Mouse (Mus musculus) heart, adult 9 months (tissue): ENCODE measurements around the gene Mcoln1.

Experiments used
- DNase-seq, 2 experiments: peaks; one replicate each; pipeline ENCODE4 v3.0.0; 2022; ENCODE audit warnings: low spot score in 2 of 2

Gene Mcoln1

GRCm38 (mm10) chr8:3498583-3498982, 1.7 kb upstream of the Mcoln1 start:
- DNase-seq, result no peak

DNA sequence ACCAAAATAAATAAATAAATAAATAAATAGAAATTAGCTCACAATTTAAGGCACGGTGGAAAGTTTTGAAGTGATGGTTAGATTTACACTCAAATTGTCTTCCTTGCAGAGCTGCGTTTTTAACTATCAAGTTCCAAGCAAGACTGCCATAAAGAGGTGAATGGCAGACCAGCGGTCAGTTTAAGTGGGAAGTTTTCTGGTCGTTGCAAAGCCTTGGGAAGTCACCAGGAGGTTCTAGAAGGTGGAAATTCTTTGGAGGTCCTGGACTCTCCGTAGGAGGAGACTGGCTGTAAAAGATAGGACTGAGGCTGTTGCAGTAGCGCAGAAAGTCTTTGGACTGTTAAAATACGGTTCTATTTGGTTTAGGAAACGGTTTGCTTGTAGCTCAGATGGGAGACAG, 506 bp upstream of the Mcoln1 start:
- no peak for DNase-seq

GRCm38 (mm10) chr8:3502217-3502616, 2.0 kb downstream of the Mcoln1 start:
- DNase-seq, result no peak

- DNase-seq, result no peak
Measured at GRCm38 (mm10) chr8:3507979-3508754, 7.9 kb downstream of the Mcoln1 start.

DNA sequence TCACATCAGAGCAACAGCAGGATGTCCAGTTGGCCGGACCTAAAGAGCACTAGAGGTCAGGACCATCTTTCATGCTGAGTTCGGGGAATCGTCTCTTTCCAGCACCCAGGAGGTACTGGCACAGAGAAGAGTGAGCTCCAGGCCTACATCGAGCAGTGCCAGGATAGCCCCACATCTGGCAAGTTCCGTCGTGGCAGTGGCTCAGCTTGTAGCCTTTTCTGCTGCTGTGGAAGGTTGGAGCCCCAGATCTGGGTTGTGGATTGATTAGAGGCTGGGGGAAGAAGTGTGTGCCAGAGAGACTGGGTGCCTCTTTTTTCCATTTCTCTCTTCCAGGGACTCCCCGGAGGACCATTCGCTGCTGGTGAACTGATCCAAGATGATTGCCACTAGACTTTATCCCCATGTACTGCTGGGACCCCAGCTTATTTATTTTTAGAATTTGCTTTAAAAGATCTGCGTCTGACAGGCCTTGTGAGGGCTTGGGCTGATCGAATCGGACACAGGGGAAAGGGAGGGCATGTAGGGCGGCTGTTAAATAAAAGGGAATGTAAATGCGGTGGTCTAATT, 14.5 kb downstream of the Mcoln1 start:
- DNase-seq, result no peak

GRCm38 (mm10) chr8:3515260-3515671, 15.0 kb downstream of the Mcoln1 start, which contains the start of gene Pnpla6:
Gene Pnpla6, plus strand, starts transcription at chr8:3515384.
- DNase-seq, result peak; percentile 85 to 89

GRCm38 (mm10) chr8:3515771-3516417, 15.6 kb downstream of the Mcoln1 start:
- peak; percentile 48 to 54 for DNase-seq

GRCm38 (mm10) chr8:3516450-3517116, 16.3 kb downstream of the Mcoln1 start:
- peak; percentile 92 to 94 for DNase-seq

- DNase-seq, result peak in 1 of 2 experiments; percentile 46
Measured at GRCm38 (mm10) chr8:3517117-3517495, 16.8 kb downstream of the Mcoln1 start.

- DNase-seq, result no peak
Measured at GRCm38 (mm10) chr8:3522007-3522697, 21.9 kb downstream of the Mcoln1 start.

DNA sequence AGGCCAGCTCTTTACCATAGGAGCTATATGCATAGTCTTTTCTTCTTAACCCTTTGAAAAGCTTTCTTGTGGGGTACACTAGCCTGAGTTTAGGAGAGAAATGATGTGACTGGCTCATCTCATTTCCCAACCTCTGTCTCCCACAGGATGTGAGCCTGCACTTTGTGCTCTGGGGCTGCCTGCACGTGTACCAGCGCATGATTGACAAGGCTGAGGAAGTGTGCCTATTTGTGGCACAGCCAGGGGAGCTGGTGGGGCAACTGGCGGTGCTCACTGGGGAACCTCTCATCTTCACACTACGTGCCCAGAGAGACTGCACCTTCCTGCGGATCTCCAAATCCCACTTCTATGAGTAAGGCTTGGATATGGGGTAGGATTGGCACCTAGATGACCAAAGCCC, 30.6 kb downstream of the Mcoln1 start:
- DNase-seq, result no peak

DNA sequence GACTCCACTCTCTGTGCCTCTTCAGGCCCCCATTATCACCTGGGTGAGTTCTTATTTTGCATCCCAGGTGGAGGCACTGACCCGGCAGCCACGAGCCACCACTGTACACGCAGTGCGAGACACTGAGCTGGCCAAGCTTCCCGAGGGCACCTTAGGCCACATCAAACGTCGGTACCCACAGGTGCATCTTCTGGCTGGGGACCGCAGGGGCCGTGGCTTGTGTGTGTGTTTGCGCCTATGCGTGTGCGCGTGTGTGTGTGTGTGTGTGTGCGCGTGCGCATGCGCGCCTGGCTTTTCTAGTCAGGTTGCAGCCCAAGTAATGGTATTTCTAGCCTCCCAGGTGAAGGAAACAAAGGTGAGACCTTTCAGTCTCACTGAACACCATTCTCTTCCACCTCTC, 31.7 kb downstream of the Mcoln1 start:
- DNase-seq, result no peak

GRCm38 (mm10) chr8:3536053-3536841, 36.0 kb downstream of the Mcoln1 start:
- DNase-seq, result no peak

GRCm38 (mm10) chr8:3536940-3537339, 36.7 kb downstream of the Mcoln1 start:
- DNase-seq, result no peak

DNA sequence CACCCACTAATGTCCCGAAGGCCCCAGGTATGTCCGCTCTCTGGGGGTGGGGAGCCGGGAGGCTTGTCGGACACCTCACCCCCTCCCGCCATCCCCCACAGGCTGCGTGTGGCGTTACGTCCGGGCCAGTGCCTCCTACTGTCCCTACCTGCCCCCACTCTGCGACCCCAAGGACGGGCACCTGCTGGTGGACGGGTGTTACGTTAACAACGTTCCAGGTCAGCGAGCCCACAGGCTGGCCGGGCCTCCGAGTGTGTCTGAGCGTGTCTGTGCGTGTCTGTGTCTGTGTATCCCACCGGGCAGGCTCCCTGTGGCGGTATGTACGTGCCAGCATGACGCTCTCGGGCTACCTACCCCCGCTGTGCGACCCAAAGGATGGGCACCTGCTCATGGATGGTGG, 37.4 kb downstream of the Mcoln1 start:
- DNase-seq, result no peak

DNA sequence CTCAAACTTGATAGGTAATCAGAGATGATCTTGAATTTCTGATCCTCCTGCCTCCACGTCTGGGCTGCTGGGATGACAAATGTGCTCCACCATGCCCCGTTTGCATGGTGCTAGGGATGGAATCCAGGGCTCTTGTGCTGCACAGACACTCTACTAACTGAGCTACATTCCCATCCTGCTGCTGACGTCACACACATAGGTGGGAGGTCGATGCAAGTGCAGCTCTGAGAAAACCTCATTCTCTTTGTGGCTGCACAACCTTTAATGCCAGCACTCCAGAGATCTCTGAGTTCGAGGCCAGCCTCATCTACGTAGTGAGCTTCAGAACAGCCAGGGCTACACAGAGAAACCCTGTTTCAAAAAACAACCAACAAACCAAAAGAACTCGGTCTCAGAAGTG, 38.9 kb downstream of the Mcoln1 start:
- DNase-seq, result no peak

GRCm38 (mm10) chr8:3540076-3540475, 39.8 kb downstream of the Mcoln1 start:
- no peak for DNase-seq

DNA sequence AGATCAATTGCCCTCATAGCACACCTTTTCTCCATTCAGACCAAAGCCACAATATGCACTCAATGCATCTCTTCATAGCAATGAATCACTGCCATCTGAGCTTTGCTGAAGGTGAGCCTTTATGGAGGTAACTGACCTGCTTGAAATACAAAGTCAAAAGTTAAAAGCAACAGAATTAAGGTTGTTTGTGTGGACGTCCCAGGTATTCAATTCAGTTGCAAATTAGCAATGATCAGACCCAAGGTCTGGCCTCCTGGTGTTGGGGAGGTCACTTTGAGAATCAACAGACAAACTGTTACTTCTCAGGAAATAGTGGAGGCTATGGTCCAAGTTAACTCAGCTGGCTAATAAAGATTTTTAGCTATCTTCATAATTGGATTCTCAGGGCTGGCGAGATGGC, 46.3 kb downstream of the Mcoln1 start:
- no peak for DNase-seq

- DNase-seq, result no peak
Measured at GRCm38 (mm10) chr8:3552240-3552639, 52.0 kb downstream of the Mcoln1 start.

- no peak for DNase-seq
Measured at GRCm38 (mm10) chr8:3556114-3556513, 55.9 kb downstream of the Mcoln1 start.
